Mouse (Mus musculus) liver, embryonic 12.5 days (tissue): ENCODE measurements at regions not wholly inside any gene's neighbourhood (a gene's known extent, or its start where the extent isn't known, plus 50 kb on each side); places are given as distances from the start of the nearest gene placed in this dataset.
A peak's percentile ranks its signal among the peaks of the same experiment; 100 is the strongest.
"Not testable (repeated sequence)": the region's sequence is repeated elsewhere in the genome, so short reads cannot be mapped to it uniquely, and the experiment has no call there.

Source experiments
- ATAC-seq: fragments of 200-750 bp; cut with Nextera tagmentation; 2 replicates; pipeline ENCODE4 v1.8.0; 2017; ENCODE audit warnings: moderate number of reproducible peaks, mild to moderate bottlenecking, moderate library complexity
- H3K27ac ChIP-seq: fragments of 300-500 bp; sonication (generic); 2 replicates; pipeline ENCODE4 v1.5.1; 2016; ENCODE audit warnings: mild to moderate bottlenecking
- H3K27me3 ChIP-seq: fragments of 300-500 bp; sonication (generic); replicated peaks from 2 replicates; pipeline ENCODE4 v1.6.1; 2016; ENCODE audit warnings: mild to moderate bottlenecking, moderate library complexity
- H3K36me3 ChIP-seq: fragments of 300-500 bp; sonication (generic); 2 replicates; pipeline ENCODE4 v1.6.1; 2016; ENCODE audit warnings: mild to moderate bottlenecking, moderate library complexity
- H3K4me1 ChIP-seq: fragments of 300-500 bp; sonication (generic); 2 replicates; pipeline ENCODE4 v1.6.1; 2016
- H3K4me2 ChIP-seq: fragments of 300-500 bp; sonication (generic); 2 replicates; pipeline ENCODE4 v1.6.1; 2016; ENCODE audit warnings: mild to moderate bottlenecking, moderate library complexity
- H3K4me3 ChIP-seq: fragments of 300-500 bp; sonication (generic); 2 replicates; pipeline ENCODE4 v1.5.1; 2016; ENCODE audit warnings: mild to moderate bottlenecking, moderate library complexity
- H3K9ac ChIP-seq: fragments of 300-500 bp; sonication (generic); 2 replicates; pipeline ENCODE4 v1.6.1; 2016; ENCODE audit warnings: mild to moderate bottlenecking, moderate library complexity
- H3K9me3 ChIP-seq: fragments of 300-500 bp; sonication (generic); replicated peaks from 2 replicates; pipeline ENCODE4 v1.6.1; 2016; ENCODE audit warnings: mild to moderate bottlenecking, moderate library complexity
- WGBS: fragments of 180-500 bp; shearing (Covaris S2); methylation state at CpG from one replicate; pipeline ENCODE4 v1.1.7; 2016; ENCODE audit not compliant: insufficient replicate concordance; 5-methylcytosine and 5-hydroxymethylcytosine counted together

- H3K27ac ChIP-seq, H3K36me3 ChIP-seq, ATAC-seq, H3K27me3 ChIP-seq, H3K4me1 ChIP-seq, H3K4me3 ChIP-seq, H3K4me2 ChIP-seq, H3K9me3 ChIP-seq, H3K9ac ChIP-seq: not testable (repeated sequence)
- WGBS: no CpG with 5 or more reads among the region's 1 CpGs
These were observed 119.2 kb upstream of the Gm21119 start for GRCm38 (mm10) chr8:20495542-20495941.

GRCm38 (mm10) chr8:20513920-20514319 is 100.8 kb upstream of the Gm21119 start:
- H3K36me3 ChIP-seq, H3K27ac ChIP-seq, ATAC-seq, H3K4me1 ChIP-seq, H3K4me3 ChIP-seq, H3K9ac ChIP-seq, H3K27me3 ChIP-seq, H3K4me2 ChIP-seq, H3K9me3 ChIP-seq: not testable (repeated sequence)
- WGBS: 53% methylated on average over 1 of the region's 1 CpGs

- not testable (repeated sequence) for H3K27me3 ChIP-seq, H3K27ac ChIP-seq, H3K4me1 ChIP-seq, H3K4me3 ChIP-seq, H3K4me2 ChIP-seq, H3K9me3 ChIP-seq, ATAC-seq, H3K9ac ChIP-seq, H3K36me3 ChIP-seq
- 52% methylated on average over 3 of the region's 3 CpGs for WGBS
These were observed 98.3 kb upstream of the Gm21119 start for GRCm38 (mm10) chr8:20516324-20516830.

GRCm38 (mm10) chr8:20517551-20517950 is 97.2 kb upstream of the Gm21119 start:
- not testable (repeated sequence) for H3K36me3 ChIP-seq, H3K4me2 ChIP-seq, H3K9ac ChIP-seq, H3K27ac ChIP-seq, H3K4me1 ChIP-seq, H3K27me3 ChIP-seq, ATAC-seq, H3K4me3 ChIP-seq, H3K9me3 ChIP-seq
- WGBS: 7% methylated on average over 1 of the region's 1 CpGs

GRCm38 (mm10) chr8:20524539-20524938 is 90.2 kb upstream of the Gm21119 start:
- not testable (repeated sequence) for H3K36me3 ChIP-seq, H3K4me3 ChIP-seq, H3K9ac ChIP-seq, H3K9me3 ChIP-seq, ATAC-seq, H3K4me1 ChIP-seq, H3K27me3 ChIP-seq, H3K4me2 ChIP-seq, H3K27ac ChIP-seq

- not testable (repeated sequence) for H3K4me3 ChIP-seq, H3K9ac ChIP-seq, ATAC-seq, H3K4me1 ChIP-seq, H3K9me3 ChIP-seq, H3K27ac ChIP-seq, H3K36me3 ChIP-seq, H3K4me2 ChIP-seq, H3K27me3 ChIP-seq
- no CpG with 5 or more reads among the region's 1 CpGs for WGBS
These were observed 85.7 kb upstream of the Gm21119 start for GRCm38 (mm10) chr8:20529048-20529447.

GRCm38 (mm10) chr8:20539031-20539430 is 75.7 kb upstream of the Gm21119 start:
- H3K36me3 ChIP-seq, ATAC-seq, H3K27ac ChIP-seq, H3K4me3 ChIP-seq, H3K4me1 ChIP-seq, H3K9ac ChIP-seq, H3K4me2 ChIP-seq, H3K27me3 ChIP-seq, H3K9me3 ChIP-seq: not testable (repeated sequence)
- WGBS: 80% methylated on average over 4 of the region's 4 CpGs

GRCm38 (mm10) chr8:20544084-20544483 is 70.6 kb upstream of the Gm21119 start:
- H3K4me3 ChIP-seq, H3K36me3 ChIP-seq, H3K4me2 ChIP-seq, H3K27ac ChIP-seq, H3K27me3 ChIP-seq, H3K9ac ChIP-seq, H3K9me3 ChIP-seq, ATAC-seq, H3K4me1 ChIP-seq: not testable (repeated sequence)
- 68% methylated on average over 2 of the region's 2 CpGs for WGBS

- not testable (repeated sequence) for ATAC-seq, H3K9me3 ChIP-seq, H3K27ac ChIP-seq
These were observed 69.4 kb upstream of the Gm21119 start for GRCm38 (mm10) chr8:20545347-20545746.

GRCm38 (mm10) chr8:20546401-20546800 is 68.3 kb upstream of the Gm21119 start:
- not testable (repeated sequence) for H3K4me2 ChIP-seq, H3K27me3 ChIP-seq, ATAC-seq, H3K36me3 ChIP-seq, H3K9me3 ChIP-seq, H3K4me3 ChIP-seq, H3K27ac ChIP-seq, H3K9ac ChIP-seq, H3K4me1 ChIP-seq
- no CpG with 5 or more reads among the region's 3 CpGs for WGBS

More at GRCm38 (mm10) chr8:20545347-20545746, 69.4 kb upstream of the Gm21119 start:
- H3K27me3 ChIP-seq, H3K9ac ChIP-seq, H3K36me3 ChIP-seq, H3K4me2 ChIP-seq, H3K4me3 ChIP-seq, H3K4me1 ChIP-seq: not testable (repeated sequence)
- 22% methylated on average over 1 of the region's 2 CpGs for WGBS

GRCm38 (mm10) chr8:20550054-20550778 is 64.5 kb upstream of the Gm21119 start:
- peak overlapping the region; percentile 71; the same call in 1 of the 2 replicates for H3K27ac ChIP-seq
- H3K27me3 ChIP-seq, H3K4me1 ChIP-seq, H3K36me3 ChIP-seq, H3K9me3 ChIP-seq: not testable (repeated sequence)
- peak overlapping the region; percentile 71 for H3K4me2 ChIP-seq
- ATAC-seq: peak; percentile 100
- WGBS: 4% methylated on average over 64 of the region's 64 CpGs
- peak overlapping the region; percentile 72 for H3K4me3 ChIP-seq
- H3K9ac ChIP-seq: peak overlapping the region; percentile 87

GRCm38 (mm10) chr8:20556501-20557181 is 58.1 kb upstream of the Gm21119 start:
- not testable (repeated sequence) for H3K9me3 ChIP-seq, H3K9ac ChIP-seq, H3K27ac ChIP-seq, H3K4me2 ChIP-seq, H3K4me1 ChIP-seq, H3K36me3 ChIP-seq, H3K27me3 ChIP-seq, H3K4me3 ChIP-seq
- no CpG with 5 or more reads among the region's 6 CpGs for whole genome bisulfite sequencing
- peak; percentile 37 for ATAC-seq
